Mouse (Mus musculus): ENCODE results near the gene C4b.
A peak's percentile ranks its signal among the peaks of the same experiment; 100 is the strongest.
"Not testable (repeated sequence)": the region's sequence is repeated elsewhere in the genome, so short reads cannot be mapped to it uniquely, and the experiment has no call there.

The C4b gene

GRCm38 (mm10) chr17:34743719-34744118, at the start of gene C4b:
TSS of gene C4b (minus strand) at chr17:34743882.
- DNase-seq: no peak

GRCm38 (mm10) chr17:34777680-34778325, 34.1 kb upstream of the C4b start:
- no peak for DNase-seq

DNA sequence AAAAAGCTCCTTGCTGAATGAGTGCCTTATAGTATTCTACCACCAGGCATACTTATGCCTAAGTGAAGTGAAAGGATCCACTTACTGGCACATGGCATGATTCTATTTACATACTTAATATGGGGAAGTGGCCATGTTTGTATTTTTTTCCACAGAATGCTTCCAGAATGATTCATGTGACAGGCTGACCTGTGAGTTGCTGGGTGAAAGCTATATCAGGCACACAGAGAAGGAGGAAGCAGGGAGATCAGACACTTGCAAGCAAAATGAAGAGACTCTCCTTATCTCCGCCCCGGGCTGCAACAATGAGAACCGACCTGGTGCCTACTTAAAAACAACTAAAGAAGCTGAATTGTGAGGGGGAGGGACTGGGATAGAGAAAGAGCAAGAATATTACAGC, 17.8 kb upstream of the C4b start:
- no peak for DNase-seq

DNA sequence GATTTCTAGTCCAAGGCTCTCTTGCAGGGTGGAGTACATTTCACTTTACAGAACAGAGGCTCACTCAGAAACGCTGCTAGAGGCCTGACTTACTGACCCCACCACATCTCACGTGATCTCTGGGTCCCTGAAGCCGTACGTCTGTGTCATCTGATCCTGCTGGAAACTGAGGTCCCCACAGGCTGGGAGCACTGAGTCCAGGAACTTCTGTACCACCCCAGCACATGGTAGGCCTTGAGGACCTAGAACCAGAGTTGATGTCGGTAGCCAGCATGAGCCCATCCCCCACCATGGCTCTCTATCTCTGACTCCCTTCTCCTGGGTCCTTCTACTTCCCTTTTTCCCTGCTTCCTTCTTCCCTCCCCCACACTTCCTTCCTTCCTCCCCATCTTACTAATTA, 2.8 kb upstream of the C4b start:
- no peak for DNase-seq

GRCm38 (mm10) chr17:34745166-34745565, 1.5 kb upstream of the C4b start:
- DNase-seq: not testable (repeated sequence)

- DNase-seq: not testable (repeated sequence)
Observed at GRCm38 (mm10) chr17:34744611-34745010, 929 bp upstream of the C4b start.

DNA sequence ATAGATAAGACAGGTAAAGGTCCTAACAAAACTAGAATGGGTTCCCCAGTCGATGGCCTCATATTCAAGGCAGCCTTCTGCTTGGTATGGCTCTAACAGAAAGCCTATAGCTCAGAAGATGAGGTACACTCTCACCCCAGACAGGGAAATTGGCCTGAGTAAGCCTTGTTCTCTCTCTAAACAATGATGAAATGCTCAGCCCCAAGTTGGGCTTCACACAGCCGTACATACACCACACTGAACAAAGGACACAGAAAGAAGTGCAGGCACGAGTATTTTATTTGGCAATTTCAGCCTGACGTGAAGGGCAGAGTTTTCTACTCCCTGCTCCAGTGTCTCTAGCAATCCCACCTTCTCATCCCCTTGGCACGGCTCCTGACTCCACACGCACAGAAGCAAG, 524 bp upstream of the C4b start:
- DNase-seq: no peak

DNA sequence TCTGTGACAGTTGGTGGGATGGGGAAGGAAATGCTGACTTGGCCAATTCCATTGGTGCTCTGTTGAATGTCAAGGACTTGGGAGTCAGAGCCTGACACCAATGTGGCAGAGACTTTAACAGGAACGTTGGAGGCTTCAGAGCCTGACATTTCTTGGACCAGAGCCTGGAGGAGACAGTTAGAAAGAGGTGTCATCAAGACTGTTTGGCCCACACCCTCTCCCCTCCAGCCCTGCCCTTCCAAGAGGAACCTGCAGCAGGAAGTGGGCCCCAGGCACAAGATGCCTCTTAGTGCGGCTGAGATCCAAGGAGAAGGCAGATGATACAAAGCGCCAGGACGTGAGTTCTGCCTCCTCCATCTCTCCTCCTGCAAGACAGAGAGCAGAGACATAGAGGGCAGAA, 3.4 kb downstream of the C4b start:
- DNase-seq: no peak

DNA sequence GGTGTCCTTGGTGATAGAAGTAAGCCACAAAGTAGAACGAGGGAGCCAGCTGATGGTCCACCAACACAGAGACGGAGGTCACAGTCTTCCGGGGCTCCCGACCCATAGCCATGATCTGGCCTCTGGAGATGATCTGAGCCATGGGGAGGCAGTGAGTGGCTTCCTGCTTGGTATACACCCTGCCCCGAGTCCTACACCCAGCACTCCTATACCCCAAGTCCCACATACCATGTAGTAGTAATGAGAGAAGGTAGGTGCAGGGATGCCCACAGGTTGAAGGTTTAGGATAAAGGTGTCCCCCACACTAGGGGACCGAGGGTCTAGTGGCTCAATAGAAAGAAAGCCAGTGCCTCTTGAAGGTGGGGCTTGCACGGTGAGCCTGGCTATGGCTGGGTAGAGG, 4.0 kb downstream of the C4b start:
- DNase-seq: not testable (repeated sequence)

DNA sequence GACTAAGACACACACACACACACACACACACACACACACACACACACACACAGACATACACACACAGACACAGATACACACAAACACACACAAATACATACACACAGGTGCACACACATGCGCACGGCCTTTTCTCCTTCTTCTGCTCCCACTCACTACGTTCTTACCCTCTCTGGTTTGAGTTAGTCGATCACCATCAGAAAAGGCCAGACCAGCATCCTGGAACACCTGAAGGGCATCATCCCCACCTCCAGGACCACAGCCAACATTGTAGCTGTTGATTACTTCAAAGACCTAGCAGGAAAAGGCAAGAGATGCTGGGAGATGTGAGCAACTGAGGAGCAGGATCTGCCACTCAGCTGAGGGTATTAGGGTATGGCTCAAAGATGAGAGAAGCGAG, 6.2 kb downstream of the C4b start:
- DNase-seq: not testable (repeated sequence)

DNA sequence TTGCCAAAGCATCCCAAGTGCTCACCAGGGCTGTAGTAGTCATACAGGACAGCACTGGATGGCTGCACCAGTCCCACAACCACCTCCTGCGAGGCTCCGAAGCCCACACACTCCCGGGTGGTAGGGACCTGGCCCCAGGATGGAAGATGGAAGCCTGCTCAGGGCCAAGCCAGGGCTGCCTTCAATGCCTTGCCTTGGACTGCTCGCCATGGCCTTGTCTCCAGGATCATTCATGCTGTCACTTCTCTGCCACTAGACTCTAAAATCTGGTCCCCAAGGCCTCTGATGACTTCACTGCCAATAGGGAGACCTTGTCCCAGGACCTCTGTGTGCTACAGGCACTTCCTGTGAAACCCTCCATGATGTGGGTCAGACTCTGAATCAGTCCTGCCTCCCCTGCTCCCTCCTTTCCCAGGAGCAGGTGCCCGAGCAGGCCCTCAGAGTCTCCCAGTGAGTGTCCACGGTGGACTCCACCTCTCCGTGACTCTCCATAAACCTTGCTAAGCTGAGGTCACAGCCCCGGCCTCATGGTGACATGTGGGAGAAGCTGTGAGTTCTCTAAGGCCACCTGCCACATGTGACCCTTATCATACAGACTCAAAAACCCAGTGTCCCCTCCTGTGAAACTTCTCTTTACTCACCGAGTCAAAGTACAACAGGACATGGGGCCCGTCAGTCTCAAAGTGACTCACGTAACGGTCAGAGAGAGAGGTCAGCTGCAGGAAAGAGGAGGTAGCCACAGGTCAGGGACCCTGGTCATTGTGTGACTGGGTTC, 13.7 kb downstream of the C4b start:
- not testable (repeated sequence) for DNase-seq

GRCm38 (mm10) chr17:34729155-34729554, 14.5 kb downstream of the C4b start:
- not testable (repeated sequence) for DNase-seq

DNA sequence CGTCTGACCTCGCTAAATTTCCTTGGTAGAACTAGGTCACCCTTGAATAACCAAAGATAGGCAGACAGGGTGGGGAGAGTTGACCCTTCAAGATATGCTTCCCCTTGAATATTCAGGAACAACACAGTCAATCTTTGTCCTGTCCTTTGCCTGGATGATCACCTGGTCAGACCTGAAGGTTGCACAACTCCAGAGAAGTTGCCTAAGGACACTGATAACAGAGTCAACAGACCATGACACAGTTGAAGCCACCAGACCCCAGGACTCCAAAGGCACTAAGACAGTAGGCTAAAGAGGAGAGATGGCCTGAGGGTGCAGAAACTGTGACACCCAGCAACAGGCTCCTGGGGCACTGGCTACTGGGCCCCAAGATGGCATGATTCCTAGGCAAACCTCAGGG, 15.8 kb downstream of the C4b start:
- no peak for DNase-seq

GRCm38 (mm10) chr17:34723066-34723465, 20.6 kb downstream of the C4b start:
- DNase-seq: no peak

DNA sequence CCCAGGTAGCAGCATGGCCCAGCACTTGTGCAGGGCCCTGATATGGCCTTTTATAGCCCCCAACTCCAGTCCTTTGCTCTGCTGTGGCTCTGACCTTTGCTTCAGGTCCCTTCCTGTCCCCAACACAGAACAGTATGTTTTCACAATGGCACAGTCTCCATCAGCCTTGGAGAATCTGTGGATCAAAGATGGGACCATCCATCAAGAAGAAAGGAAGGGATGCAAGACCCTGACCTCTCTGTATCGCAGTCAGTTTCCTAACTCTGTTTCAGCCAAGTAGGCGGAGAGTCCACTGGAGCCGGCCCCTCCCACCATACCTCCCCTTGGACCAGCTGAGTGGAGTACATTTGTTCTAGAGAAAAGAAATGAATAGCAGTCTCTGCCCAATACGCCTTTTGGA, 21.4 kb downstream of the C4b start:
- not testable (repeated sequence) for DNase-seq

DNA sequence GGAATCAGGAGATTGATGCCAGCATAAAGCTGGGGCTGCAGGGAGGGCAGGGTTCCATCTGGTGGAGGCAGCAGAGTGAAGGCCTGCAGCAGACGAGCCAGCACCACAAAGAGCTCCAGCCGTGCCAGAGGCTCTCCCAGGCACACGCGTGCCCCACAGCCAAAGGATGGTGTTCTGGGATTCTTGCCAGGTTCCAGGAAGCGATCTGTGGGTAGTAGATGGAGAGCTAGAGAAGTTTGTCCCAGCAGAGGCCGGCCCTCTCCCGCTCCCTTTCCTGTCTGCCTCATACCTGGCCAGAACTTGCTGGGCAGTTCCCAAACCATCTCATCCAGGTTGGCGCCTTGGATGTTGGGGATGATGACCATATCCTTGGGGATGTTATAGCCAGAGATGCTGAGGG, 23.8 kb downstream of the C4b start:
- not testable (repeated sequence) for DNase-seq

GRCm38 (mm10) chr17:34717401-34717800, 26.3 kb downstream of the C4b start:
- no peak for DNase-seq

GRCm38 (mm10) chr17:34716247-34716646, 27.4 kb downstream of the C4b start:
- no peak for DNase-seq

DNA sequence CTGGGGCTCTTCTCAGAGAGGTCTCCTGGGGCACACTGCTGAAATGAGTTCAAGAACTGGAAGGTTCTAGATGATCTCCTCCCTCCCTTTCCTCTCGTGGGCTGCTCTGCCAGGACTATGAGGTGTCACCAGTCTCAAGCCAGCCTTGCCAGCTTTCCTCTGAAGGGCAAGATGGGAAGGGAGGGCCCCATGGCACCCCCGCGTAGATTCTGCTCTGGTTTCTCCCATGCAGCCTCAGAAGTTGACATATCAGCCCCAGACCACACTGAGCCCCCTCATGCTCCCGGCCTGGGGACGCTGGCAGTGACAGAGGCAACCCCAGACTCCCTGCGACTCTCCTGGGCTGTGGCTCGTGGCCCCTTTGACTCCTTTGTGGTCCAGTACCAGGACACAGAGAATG, 28.2 kb downstream of the C4b start:
- not testable (repeated sequence) for DNase-seq

DNA sequence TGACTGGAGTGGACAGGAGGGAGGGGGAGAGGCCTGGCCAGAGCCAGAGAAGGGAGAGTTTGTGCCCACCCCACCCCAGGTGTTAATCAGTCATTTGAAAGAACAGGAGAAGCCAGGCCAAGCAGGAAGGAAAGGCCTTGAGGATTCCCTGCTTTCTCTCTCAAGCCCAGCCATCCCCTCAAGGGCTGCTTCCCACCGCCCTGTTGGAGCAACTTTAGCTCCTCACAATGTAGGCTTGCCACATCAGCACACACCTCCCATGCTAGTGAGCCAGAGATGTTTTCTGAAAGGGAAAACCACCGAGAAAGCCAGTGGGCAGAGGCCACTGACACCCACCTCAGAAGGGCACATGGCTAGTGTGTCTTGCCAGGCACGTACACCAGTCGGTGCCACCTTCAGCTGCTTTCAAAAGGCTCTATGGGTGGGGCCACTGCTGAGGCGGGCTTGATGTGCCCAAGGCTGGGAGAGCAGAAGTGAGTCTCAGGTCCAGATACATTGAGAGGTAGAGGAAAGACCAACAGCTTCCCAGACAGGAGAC, 28.7 kb downstream of the C4b start:
- DNase-seq: not testable (repeated sequence)

GRCm38 (mm10) chr17:34714181-34714907, 29.3 kb downstream of the C4b start:
- not testable (repeated sequence) for DNase-seq

- peak; percentile 84 for DNase-seq
Observed at GRCm38 (mm10) chr17:34712951-34713350, 30.7 kb downstream of the C4b start.

DNA sequence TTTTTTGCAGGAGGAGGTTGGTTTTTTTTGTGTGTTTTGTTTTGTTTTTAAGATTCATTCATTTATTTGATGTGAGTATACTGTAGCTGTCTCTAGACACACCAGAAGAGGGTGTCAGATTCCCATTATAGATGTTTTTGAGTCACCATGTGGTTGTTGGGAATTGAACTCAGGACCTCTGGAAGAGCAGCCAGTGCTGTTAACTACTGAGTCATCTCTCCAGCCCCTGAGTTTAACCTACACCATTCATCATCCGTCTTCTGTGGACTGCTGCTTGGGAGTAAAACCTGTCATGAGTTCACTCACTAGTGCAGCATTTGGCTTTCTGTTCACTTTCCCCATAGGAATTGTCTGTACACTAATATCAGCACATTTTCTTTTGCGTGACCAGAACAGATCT, 37.2 kb downstream of the C4b start:
- not testable (repeated sequence) for DNase-seq

- no peak for DNase-seq
Observed at GRCm38 (mm10) chr17:34700671-34701071, 43.0 kb downstream of the C4b start.
